8 mouse cellular contexts compared by ENCODE assay signal in genomic region chr5:24416222-24416736, GRCm38 (mm10). TPM values are rescaled to one million over a fixed set of nuclear protein-coding genes. Genes with fewer than 3 reads are reported as not detected.
DNase-seq lines count a peak whose midpoint lies in the region; ATAC-seq lines count a peak whose summit lies in the region.

No protein-coding gene starts in this region.

- H3K4me1 ChIP-seq in hindbrain, embryonic 13.5 days (replicated peaks) = peaks cover 25% of the 10 kb centered on the region
- H3K4me1 ChIP-seq in lung, embryonic 16.5 days (replicated peaks; ENCODE audit: control insufficient read depth, insufficient read depth, low read length) = 0 out of 2 replicates have a peak, but pooled peaks cover 4% of the 10 kb centered on the region

- no peaks in the 10 kb centered on the region for H3K27me3 ChIP-seq in hindbrain, embryonic 13.5 days
- H3K27me3 ChIP-seq in lung, embryonic 16.5 days (ENCODE audit: control insufficient read depth, insufficient read depth, low read depth, low read length) = no peaks in the 10 kb centered on the region

- no peak overlapping the region; the same call in 1 of the 2 replicates for H3K27ac ChIP-seq in hindbrain, embryonic 13.5 days
- H3K27ac ChIP-seq in lung, embryonic 16.5 days (ENCODE audit: low read length) = no peak overlapping the region

- no peak overlapping the region for H3K4me3 ChIP-seq in hindbrain, embryonic 13.5 days
- no peak overlapping the region for H3K4me3 ChIP-seq in lung, embryonic 16.5 days (ENCODE audit: low read length)

- ATAC-seq in hindbrain, embryonic 13.5 days (ENCODE audit: low FRiP score) = peak; percentile 54
- ATAC-seq in lung, embryonic 16.5 days (ENCODE audit: low read depth) = peak; percentile 73

- H3K4me2 ChIP-seq in hindbrain, embryonic 13.5 days = peak overlapping the region; percentile 35
- H3K4me2 ChIP-seq in lung, embryonic 16.5 days (ENCODE audit: low read depth, low read length) = peak overlapping the region; percentile 31; the same call in 1 of the 2 replicates

- H3K36me3 ChIP-seq in hindbrain, embryonic 13.5 days = peaks cover 39% of the 10 kb centered on the region
- H3K36me3 ChIP-seq in lung, embryonic 16.5 days (ENCODE audit: control insufficient read depth, insufficient read depth, low read length) = peaks cover 4% of the 10 kb centered on the region; the same call in 1 of the 2 replicates

- DNase-seq in T-cell, adult 2 months (ENCODE audit: low spot score) = peak; percentile 77
- peak; percentile 81 for DNase-seq in cerebellum, adult 9-11 months
- DNase-seq in frontal cortex, postnatal 14 days (ENCODE audit: low spot score in 2 of 2) = peak; percentile 55 to 60
- peak; percentile 69 to 77 for DNase-seq in layer of hippocampus, postnatal 14 days (ENCODE audit: low spot score in 2 of 2)
- DNase-seq in ovary, adult 18-20 months (ENCODE audit: low spot score) = peak; percentile 24
- peak; percentile 84 for DNase-seq in thymus, postnatal 14 days

- 6% methylated on average over 21 of the region's 21 CpGs for WGBS in hindbrain, embryonic 13.5 days
- 3% methylated on average over 21 of the region's 21 CpGs for WGBS in lung, embryonic 16.5 days

- no peaks in the 10 kb centered on the region for H3K9me3 ChIP-seq in hindbrain, embryonic 13.5 days
- H3K9me3 ChIP-seq in lung, embryonic 16.5 days (ENCODE audit: control insufficient read depth, low read length) = no peaks in the 10 kb centered on the region

- H3K9ac ChIP-seq in hindbrain, embryonic 13.5 days = 0 out of 2 replicates have a peak overlapping the region, but pooled peaks have one; percentile 36
- no peak overlapping the region for H3K9ac ChIP-seq in lung, embryonic 16.5 days (ENCODE audit: low read length)

RNA-seq across cellular contexts. Expression of gene Asic3, which starts 3.1 kb away (rescaled TPM):
- 0.94 and 1.3 TPM in 2 replicates for polyA plus RNA-seq in hindbrain, embryonic 13.5 days (2015; fragmentation: Nextera tagmentation; extraction: Ambion mirVana)
- total RNA-seq in layer of hippocampus, postnatal 14 days (2021) = under 1 TPM in 1 of 2 experiments, not detected in 1; 0.18 TPM
- polyA plus RNA-seq in lung, embryonic 16.5 days (2015; fragmentation: Nextera tagmentation; extraction: Ambion mirVana) = 0.19 TPM in 1 of 2 replicates, not detected in the other

RNA-seq across cellular contexts. Expression of gene Cdk5, which starts 7.1 kb away (rescaled TPM):
- 104 and 106 TPM in 2 replicates for polyA plus RNA-seq in hindbrain, embryonic 13.5 days (2015; fragmentation: Nextera tagmentation; extraction: Ambion mirVana)
- 100 to 1,000 TPM; 127 to 133 TPM for total RNA-seq in layer of hippocampus, postnatal 14 days (2021)
- polyA plus RNA-seq in lung, embryonic 16.5 days (2015; fragmentation: Nextera tagmentation; extraction: Ambion mirVana) = 43.0 and 45.8 TPM in 2 replicates

RNA-seq across cellular contexts. Expression of gene Slc4a2, which starts 7.4 kb away (rescaled TPM):
- 22.5 and 28.5 TPM in 2 replicates for polyA plus RNA-seq in hindbrain, embryonic 13.5 days (2015; fragmentation: Nextera tagmentation; extraction: Ambion mirVana)
- 10 to 100 TPM; 33.0 to 45.8 TPM for total RNA-seq in layer of hippocampus, postnatal 14 days (2021)
- polyA plus RNA-seq in lung, embryonic 16.5 days (2015; fragmentation: Nextera tagmentation; extraction: Ambion mirVana) = 45.1 and 48.9 TPM in 2 replicates

RNA-seq across cellular contexts. Expression of gene Abcb8, which starts 22.8 kb away (rescaled TPM):
- 45.7 and 48.7 TPM in 2 replicates for polyA plus RNA-seq in hindbrain, embryonic 13.5 days (2015; fragmentation: Nextera tagmentation; extraction: Ambion mirVana)
- total RNA-seq in layer of hippocampus, postnatal 14 days (2021) = 10 to 100 TPM; 43.0 to 54.1 TPM
- polyA plus RNA-seq in lung, embryonic 16.5 days (2015; fragmentation: Nextera tagmentation; extraction: Ambion mirVana) = 48.0 and 51.4 TPM in 2 replicates

RNA-seq across cellular contexts. Expression of gene Atg9b, which starts 24.3 kb away (rescaled TPM):
- polyA plus RNA-seq in hindbrain, embryonic 13.5 days (2015; fragmentation: Nextera tagmentation; extraction: Ambion mirVana) = 0.57 and 0.93 TPM in 2 replicates
- total RNA-seq in layer of hippocampus, postnatal 14 days (2021) = 1 to 10 TPM; 2.8 to 3.4 TPM
- 0.46 and 0.49 TPM in 2 replicates for polyA plus RNA-seq in lung, embryonic 16.5 days (2015; fragmentation: Nextera tagmentation; extraction: Ambion mirVana)

Comparison
In these comparisons a context has a peak if more than half of its experiments do, and no peak if none do; other contexts are left out.
1. DNase-seq: peak in every context shown above with its lines; median percentile 84 in thymus, postnatal 14 days; 81 in cerebellum, adult 9-11 months; 77 in T-cell, adult 2 months; 73 in layer of hippocampus, postnatal 14 days; 58 in frontal cortex, postnatal 14 days; 24 in ovary, adult 18-20 months.